Mouse (Mus musculus): ENCODE data around the gene Scarf1.

Scarf1 gene

DNA sequence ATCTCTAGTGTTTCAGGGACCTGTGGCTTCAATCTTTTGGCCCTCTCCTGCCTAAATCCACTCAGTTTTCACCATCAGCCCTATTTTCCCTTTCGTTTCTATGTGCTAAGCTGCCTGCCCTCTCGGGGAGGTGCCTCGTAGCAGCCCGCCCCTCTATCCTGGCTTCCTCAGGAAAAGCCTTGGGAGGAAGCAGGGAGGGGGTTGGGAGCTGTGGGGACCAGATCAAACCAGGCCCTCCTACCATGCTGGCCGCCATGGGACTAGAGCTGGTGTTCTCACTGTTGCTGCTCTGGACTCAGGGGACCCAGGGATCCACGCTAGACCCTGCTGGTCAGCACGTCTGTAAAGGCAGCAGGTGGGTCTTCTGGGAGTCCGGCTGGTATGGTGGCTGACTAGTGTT is at the start of gene Scarf1:
TSS of gene Scarf1 (plus strand) at position 205 of the 400 bp plus-strand sequence.
- peak; percentile 81 to 89 for DNase-seq

DNA sequence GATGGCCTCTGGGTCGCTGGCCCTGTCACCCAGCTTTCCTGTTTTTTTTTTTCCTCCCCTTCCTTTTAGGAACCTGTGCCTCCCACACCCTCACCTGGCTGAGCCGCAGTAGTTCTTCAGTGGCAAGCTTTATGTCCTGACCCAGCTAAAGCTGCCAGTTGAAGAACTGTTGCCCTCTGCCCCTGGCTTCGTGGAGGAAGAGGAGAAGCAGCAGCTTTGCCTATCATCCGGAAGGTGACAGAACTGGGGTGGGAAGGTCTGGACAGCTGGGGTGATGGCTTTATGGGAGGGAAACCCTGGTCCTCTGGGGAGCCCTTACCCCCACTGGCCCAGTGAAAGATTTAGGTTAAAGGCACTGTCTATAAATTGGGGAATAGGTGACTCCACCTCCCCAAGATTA is 49.7 kb upstream of the Scarf1 start:
- peak in 1 of 2 experiments; percentile 55 for DNase-seq

DNA sequence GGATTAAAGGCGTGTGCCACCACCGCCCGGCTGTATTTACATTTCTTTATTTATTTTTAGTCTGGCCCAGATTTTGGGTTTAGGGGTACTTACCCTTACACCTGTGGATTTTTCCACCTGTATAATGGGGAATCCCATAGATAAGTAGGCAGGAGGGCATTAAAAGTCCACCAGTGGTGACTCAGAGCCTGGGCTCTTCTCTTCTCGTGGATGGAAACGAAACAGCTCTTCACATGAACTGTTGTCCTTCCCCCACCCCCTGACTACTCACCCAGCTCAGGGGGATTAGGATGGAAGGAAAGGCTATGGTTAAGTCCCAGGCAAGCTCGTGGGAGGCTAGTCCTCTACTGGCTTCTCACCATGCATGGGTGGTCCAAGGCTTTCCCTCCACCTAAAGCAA is 48.9 kb upstream of the Scarf1 start:
- peak in 1 of 2 experiments; percentile 19 for DNase-seq

DNA sequence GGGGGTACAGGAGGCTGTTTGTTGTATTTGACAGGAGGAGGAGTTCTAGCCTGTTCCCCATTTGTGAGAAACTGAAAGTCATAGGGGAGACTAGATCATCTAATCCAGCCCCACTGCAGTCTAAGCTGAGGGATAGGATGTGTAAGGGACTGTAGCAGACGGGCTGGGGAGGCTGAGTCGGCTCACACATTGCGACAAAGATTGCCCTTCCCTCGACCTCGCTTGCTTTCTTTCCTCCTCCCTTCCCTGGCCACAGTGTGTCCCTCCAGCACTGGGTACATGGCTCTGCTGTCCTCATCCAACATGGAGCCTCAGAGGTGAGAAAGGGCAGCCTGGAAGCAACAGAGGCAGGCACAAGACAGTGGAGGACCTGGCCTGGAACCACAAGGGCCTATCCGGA is 48.3 kb upstream of the Scarf1 start:
- peak in 1 of 2 experiments; percentile 35 for DNase-seq

DNA sequence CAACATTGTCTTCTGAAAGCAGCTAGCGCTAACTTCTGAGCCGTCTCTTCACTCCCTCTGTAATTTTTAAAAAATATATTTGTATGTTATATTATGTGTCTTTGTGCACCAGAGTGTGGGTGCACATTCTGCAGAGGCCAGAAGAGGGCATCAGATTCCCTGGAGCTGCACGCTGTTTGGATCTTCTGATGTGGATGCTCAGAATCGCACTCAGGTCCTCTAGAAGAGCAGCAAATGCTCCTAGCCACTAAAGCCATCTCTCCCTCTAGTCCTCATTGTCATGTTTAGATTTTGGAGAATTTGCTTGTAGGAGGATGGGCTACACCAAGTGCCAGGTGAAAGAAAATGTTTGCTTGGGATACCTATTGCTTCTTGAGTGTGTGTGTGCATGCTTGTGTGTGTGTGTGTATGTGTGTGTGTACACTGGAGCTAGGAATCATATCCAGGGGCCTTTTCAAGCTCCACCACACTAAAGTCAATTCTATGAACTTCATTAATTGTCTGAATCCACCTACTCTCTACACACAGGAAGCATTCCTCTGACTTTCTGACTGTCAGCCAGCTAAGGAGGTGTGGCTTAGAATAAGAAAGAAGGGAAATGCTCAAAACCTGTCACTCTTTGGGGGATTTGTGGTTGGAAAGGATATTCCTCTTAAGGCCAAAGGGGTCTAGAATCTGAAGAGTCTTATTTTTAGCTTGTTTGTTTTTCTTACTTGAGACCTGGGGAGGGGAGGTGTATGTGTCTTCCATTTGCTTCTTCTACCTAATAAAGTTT is 46.4 kb upstream of the Scarf1 start:
- no peak for DNase-seq

DNA sequence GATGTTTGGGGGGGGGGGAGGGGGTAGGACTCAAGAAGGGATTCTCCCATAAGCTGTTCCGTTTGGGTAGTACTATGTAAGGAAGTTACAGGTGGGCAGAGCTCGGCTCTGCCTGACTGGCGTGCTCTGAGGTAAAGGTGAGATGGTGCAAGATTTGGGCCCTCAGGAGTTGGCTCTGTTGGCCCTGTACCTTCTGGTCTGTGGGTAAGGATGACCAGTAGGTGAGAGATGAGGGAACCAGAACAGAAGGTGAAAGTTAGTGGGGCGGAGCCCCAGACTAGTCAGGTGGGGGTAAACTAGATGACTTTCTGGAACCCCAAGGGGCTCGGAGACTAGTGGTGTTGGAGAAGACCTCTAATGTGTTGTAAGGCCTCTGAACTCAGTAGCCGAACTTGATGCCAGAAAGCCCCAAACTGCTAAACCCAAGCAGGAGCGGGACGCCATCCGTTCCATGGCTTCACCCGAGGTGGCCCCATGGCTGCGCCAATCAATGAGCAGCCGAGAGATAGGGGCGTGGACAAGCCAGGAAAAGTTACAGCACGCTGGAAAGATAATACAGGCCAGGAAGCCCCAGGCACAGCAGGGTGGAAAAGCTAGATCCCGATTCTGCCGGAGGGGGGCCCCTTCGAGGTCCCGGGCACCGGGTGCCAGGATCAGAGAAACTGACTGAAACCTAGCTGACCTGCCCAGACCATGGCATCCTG is 45.7 kb upstream of the Scarf1 start:
- peak; percentile 69 to 84 for DNase-seq

DNA sequence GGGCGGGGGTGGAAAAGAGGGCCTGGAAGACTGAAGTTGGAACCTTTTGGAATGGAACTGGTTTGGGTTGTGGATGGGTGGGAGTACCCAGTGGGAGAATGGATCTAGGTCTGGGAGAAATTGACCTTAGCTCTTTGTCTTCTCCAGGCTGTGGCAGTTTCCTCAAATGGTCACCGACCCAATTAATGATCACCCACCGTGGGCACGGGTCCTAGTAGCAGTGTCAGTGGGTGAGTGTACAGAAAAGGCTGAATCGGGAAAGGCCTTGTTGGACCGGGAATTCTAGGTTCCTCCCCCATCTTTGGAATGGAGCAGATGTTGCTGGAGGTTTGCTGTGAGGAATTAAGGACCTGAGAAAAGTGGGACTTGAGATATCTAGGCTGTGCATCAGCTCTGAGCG is 44.9 kb upstream of the Scarf1 start:
- no peak for DNase-seq

DNA sequence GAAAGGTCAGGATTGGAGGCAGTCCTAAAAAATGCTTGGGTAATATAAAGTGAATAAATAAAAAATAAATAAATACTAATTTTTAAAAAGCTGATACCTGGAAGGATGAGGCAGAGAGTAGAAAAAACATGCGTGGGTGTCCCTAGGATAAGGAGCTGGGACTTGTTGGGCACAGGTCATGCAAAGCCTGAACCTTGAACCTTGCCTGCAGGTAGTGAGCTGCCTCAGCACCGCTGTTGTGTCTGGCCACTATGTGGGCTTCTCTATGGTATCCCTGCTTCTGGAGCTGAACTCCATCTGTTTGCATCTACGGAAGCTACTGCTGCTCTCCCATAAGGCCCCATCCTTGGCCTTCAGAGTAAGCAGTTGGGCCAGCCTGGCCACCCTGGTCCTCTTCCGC is 44.1 kb upstream of the Scarf1 start:
- DNase-seq: peak; percentile 32 to 54

DNA sequence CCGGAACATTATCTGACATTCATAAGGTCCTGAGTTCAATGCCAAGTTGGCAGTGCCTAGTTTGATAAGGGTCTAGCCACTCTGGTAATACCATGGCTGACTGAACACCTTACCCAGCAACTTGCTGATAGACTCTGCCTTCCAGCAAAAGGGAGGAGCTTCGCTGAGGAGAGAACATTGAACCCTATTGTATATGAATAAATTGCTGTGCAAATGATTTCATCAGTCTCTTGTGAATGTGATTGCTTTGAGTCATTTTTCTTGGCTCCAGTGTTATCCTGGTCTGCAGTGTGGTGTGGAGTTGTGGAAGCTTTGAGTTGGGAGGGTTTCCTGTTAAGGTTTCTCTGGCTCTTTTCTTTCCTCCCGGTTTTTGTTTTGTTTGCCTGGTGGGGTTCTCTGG is 42.7 kb upstream of the Scarf1 start:
- no peak for DNase-seq

DNA sequence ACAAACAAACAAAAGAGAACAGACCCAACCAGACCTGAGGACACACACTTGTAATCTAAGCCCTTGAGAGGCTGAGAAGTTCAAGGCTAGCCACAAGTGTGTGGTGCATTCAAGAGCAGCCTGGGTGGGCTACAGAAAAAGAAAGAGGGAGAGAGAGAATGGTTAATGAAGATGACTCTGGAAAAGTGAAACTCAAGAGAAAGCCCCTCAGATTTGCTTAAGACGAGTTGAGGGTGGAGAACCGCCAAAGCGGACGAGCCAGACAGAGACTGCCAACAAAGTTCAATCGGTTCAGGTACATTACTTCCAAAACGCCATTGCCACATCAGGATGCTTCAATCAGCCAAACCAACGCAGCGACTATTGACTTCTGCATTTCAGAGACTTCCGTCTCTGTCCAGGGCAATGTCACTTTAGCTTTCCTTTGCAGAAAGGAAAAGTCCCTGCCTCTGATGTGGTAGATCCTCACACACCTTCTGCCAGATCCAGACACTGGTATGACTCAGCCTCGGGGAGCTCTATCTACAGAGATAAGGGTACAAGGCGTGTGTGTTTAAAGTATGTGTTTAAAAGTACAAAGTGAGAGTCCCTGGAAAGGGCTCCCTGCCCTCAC is 40.8 kb upstream of the Scarf1 start:
- DNase-seq: no peak

DNA sequence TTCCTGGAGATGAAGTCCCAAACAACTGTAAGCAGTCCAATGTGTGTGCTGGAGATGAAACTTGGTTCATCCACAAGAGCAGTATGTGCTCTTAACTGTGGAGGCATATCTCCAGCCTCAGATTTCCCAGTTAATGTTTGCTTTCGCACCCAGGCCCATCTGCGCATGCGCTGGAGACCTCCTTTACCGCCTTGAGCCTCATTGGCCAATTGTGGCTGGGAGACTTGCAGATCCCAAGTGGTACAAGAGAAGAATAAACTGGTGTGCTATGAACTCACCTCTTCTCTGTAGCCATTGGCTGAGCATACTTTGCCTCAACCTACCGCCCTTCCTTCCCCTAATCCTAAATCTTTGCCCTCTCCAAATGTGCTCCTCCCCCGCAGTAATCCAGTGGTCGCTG is 40.0 kb upstream of the Scarf1 start:
- DNase-seq: no peak

DNA sequence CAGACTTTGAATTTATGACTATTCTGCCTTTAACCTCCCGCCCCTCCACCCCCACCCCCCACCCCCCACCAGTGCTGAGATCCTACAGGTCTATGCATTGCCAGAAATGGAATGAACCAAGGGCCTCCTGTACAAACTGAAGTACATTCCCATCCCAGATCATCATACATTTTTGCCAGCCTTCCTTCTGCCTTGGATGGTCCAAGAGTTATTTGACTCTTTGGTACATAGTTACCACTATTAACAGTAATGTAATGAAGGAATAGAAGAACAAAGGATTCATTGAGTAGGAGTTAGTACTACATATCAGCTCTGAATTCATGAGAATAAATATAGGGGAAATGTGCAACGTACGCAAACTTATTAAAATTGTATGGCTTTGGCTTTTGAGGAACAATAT is 27.1 kb upstream of the Scarf1 start:
- DNase-seq: no peak

DNA sequence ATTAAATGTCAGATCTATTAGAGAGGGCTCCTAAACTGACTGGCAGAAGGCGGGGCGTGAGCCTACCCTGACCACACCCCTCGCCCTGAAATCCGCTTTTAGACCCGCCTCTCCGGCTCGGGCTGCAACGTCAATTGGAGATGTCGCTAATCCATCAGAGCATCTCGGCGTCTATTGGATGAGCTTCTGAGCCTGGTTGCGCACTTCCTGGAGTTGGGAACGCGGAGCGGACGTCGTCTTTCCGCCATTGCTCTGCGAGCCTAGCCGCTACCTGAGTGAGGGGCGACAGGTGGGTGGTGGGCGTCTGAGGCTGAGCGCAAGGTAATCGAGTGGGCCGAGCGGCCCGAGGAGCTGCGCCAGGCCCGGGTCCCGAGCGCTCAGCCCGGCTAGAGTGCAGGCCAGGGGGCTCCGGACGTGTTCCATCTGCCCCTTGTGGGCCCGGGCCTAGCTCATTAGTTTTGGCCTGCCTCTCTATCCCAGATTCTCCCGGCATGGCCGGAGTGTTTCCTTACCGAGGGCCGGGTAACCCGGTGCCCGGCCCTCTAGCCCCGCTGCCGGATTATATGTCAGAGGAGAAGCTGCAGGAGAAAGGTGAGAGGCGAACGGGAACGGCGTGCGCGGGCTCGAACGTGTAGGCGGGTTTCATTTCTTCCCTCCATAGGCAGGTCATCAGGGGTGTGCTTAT is 26.6 kb upstream of the Scarf1 start, which contains the start of gene Prpf8:
TSS of gene Prpf8 (plus strand) at position 216 of the 685 bp plus-strand sequence.
- DNase-seq: peak; percentile 97

DNA sequence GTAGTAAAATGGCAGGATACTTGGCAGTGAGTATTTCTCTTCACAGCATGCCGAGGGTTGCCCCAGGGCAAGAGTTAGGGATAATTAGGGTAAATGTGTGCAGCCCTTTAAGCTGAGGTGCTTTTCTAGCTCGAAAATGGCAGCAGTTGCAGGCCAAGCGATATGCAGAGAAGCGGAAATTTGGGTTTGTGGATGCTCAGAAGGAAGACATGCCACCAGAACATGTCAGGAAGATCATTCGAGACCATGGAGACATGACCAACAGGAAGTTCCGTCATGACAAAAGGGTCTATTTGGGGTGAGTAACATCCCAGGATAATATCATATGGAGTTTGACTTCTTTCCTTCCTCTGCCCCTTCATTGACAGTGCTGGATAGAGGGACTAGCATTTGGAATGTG is 25.8 kb upstream of the Scarf1 start:
- peak in 1 of 2 experiments; percentile 28 for DNase-seq

DNA sequence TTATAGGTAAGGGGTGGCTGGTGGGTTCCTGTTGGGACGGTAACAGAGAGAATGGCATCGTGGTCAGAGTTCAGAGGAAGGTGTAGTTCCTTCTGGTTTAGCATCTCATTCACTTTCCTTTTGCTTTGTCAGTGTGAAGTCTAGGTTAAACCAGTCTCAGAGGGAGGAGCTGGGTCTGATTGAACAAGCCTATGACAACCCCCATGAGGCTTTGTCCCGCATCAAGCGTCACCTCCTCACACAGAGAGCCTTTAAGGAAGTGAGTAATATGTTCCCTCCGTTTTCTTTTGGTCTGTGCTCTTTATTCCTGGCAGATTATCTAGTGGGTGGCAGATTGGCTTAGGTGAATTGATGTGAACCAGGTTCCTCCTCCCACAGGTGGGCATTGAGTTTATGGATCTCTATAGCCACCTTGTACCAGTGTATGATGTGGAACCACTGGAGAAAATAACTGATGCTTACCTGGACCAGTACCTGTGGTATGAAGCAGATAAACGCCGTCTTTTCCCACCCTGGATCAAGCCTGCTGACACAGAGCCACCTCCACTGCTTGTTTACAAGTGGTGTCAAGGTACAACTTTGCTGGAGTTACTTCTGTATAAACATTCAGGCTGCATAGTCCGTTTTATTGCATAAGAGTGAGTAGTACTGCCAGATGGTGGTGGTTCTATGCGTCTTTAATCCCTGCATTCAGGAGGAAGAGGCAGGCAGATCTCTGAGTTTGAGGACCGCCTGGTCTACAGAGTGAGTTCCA is 18.9 kb upstream of the Scarf1 start:
- no peak for DNase-seq

DNA sequence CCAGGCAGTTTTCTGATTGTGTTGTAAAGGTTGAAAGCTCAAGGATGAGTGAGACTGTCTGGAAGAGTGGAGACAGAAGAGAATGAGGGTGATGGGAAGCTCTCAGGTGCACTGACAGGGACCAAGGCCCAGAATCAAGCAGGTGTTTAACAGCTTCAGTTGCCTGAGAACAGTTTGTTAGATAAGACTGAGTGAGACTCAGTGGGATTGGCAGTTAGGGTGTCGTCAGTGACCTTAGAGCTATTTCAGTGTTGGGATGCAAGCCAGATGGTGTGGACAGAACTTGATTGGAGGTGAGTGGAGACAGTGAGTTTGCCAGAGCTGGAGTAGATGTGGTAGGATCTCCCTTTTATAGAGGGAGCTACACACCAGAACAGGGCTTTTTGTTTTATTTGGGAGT is 15.2 kb upstream of the Scarf1 start:
- DNase-seq: no peak

DNA sequence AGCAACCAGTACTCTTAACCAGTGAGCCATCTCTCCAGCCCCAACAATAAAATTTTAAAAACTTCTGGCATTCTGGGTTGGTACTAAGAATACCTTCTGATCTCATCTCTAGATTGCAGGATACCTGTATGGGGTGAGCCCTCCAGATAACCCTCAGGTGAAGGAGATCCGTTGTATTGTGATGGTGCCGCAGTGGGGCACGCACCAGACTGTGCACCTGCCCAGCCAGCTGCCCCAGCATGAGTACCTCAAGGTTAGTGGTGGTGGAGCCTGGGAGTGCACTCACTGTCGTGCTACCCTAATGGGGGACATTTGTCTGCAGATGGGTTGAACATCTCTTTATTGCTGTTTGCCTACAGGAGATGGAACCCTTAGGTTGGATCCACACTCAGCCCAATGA is 5.2 kb upstream of the Scarf1 start:
- peak in 1 of 2 experiments; percentile 34 for DNase-seq

DNA sequence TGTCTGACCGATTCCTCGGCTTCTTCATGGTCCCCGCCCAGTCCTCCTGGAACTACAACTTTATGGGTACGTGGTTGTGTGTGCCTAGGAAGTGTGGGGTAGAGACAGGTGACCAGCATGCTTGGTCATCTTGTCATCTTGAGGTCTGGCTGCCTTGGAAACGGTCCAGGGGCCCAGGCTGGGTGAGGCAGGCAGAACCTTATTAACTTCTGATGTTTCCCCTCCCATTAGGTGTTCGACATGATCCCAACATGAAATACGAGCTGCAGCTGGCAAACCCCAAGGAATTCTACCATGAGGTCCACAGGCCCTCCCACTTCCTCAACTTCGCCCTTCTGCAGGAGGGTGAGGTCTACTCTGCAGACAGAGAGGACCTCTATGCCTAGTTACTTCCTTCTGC is 4.4 kb upstream of the Scarf1 start:
- peak; percentile 24 to 61 for DNase-seq

DNA sequence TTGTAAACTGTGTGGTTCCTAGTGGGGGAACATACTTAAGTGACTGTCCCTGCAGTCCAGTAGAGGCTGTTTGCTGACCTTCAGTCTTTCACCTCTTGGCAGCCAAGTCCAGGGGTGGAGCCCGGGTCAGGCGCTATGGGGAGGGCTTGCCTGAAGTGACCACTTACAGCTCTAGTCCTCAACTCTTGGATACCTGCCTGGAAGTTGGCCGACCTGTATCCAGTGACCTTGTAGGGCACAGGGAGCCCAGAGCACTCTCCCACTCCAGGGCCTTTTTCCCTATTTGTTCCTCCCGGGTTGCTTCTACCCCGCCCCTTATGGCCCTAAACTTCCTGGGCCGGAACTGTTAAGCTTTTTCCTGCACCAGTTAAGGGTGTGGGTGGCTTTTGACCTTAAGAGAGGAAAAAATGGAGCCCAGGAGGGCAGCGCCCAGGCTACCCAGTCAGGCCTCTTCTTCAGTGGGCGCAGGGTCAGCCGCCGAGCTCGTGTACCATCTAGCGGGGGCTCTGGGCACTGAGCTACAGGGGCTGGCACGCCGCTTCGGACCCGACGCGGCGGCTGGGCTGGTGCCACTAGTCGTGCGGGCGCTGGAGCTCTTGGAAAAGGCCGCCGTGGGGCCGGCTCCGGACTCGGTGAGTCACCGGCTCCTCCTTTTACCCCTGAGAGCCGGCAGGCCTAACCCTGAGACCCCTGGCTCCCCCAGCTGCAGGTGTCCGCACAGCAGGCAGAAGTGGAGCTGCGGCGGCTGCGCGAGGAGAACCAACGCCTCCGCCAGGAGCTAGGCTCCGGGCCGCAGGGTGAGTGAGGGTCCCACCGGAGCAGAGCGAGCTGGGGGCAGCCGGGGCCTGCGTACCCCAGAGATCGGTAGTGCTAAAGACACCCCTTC is 3.4 kb upstream of the Scarf1 start, which contains the start of gene Rilp:
TSS of gene Rilp (plus strand) at position 354 of the 886 bp plus-strand sequence.
- peak; percentile 94 to 98 for DNase-seq

DNA sequence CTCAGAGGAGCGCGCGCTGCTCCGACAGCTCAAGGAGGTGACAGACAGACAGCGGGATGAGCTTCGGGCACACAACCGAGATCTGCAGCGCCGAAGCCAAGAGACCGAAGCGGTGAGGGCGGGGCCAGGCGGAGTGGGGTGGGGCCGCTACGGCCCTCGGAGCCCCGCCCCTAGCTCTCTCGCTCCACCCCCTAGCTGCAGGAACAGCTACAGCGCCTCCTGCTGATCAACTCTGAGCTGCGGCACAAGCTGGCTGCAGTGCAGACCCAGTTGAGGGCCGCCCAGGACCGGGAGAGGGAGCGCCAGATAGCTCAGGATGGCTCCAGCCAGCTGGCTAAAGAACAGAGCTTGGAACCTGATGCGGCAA is 2.7 kb upstream of the Scarf1 start:
- peak; percentile 96 to 98 for DNase-seq

DNA sequence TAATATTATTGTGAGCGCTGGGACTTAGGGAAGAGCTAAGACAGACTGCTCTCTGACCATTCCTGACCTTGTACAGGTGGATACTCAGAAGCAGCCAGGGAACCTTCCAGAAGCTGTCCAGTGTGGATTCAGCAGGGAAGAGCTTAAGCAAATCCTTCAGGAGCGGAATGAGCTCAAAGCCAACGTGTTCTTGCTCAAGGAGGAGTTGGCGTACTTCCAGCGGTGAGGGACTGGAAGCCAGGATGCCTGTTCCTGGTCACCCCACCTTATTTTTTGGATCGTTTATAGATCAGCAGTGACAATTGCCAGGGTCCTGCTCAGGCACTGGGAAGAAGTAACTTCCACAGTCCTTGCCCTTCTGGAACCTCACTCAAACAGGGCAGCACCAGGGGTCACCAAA is 2.1 kb upstream of the Scarf1 start:
- DNase-seq: peak; percentile 62 to 75

Data from kidney, postnatal 25 days (tissue).